Mouse (Mus musculus) c-Kit-positive CD71-negative TER-119-negative erythroid progenitor cells, embryonic 14.5 days (primary cell): ENCODE measurements at regions not wholly inside any gene's neighbourhood (a gene's known extent, or its start where the extent isn't known, plus 50 kb on each side); places are given as distances from the start of the nearest gene placed in this dataset.

ENCODE experiments used
- DNase-seq: peaks from one replicate; pipeline ENCODE4 v3.0.0-alpha.2; 2013; ENCODE audit warnings: low read depth

DNA sequence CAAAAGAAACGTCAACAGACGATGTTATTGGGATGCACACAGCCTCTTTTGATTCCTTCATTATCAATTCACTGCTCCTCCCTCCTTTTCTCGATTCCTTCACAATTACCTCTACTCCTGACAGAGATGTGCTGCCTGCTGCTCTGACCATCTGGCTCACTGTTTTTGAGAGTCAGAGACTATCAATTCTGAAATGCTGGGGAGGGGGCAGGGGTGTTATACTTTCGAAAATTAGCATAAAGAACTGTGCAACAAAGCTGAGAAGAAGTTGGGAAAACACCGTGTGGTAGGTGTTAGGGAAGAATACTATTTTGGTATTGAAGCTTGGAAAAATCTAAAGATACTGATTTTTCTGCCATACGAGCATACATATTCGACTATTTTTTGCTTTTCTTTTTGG is 96.4 kb downstream of the Nedd1 start:
- DNase-seq = no peak

GRCm38 (mm10) chr10:92615684-92616379 is 106.4 kb downstream of the Nedd1 start:
- DNase-seq = no peak

DNA sequence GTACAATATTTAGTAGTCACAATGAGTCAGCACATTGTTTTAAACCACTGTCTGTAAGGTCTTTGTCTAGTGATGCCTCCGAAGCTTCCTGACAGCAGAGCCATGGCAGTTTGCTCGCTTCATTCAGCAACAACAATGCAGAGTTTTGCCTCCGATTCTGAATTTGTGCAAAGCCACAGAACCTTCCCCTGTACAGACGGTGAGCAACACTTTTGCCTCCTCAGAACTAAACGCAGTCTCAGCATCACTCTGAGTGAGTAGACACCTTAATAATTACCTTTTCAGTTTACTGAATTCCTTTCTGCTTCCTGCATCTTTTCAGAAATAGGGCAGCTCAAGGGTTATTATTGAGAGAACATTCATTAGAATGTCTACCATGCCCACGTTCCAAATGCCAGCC is 107.9 kb downstream of the Nedd1 start:
- DNase-seq = no peak

- DNase-seq = no peak
Observed at GRCm38 (mm10) chr10:92611060-92611459, 111.2 kb downstream of the Nedd1 start.

GRCm38 (mm10) chr10:92606761-92607160 is 115.5 kb downstream of the Nedd1 start:
- DNase-seq = no peak

GRCm38 (mm10) chr10:92605646-92606045 is 116.6 kb downstream of the Nedd1 start:
- DNase-seq = no peak

DNA sequence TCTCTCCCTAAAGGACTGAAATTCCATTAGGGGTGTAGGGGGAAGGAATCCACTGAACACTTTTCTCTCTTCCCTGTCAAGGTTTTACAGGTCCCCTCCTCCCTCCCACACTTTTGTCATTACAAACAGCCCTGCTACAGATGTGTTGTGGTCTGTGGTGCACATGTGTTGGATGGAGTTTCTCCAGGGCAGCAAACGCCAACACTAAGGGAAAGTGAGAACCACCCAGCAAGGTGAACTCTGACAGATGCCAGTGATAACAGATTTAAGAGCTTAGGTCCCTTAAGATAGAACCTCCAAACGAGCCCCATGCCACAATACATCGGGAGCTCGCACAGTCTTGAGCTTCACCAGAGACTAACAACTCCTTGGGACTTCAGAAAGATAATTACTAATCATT is 122.1 kb downstream of the Nedd1 start:
- no peak for DNase-seq

- no peak for DNase-seq
Observed at GRCm38 (mm10) chr10:92595496-92596355, 126.5 kb downstream of the Nedd1 start.

DNA sequence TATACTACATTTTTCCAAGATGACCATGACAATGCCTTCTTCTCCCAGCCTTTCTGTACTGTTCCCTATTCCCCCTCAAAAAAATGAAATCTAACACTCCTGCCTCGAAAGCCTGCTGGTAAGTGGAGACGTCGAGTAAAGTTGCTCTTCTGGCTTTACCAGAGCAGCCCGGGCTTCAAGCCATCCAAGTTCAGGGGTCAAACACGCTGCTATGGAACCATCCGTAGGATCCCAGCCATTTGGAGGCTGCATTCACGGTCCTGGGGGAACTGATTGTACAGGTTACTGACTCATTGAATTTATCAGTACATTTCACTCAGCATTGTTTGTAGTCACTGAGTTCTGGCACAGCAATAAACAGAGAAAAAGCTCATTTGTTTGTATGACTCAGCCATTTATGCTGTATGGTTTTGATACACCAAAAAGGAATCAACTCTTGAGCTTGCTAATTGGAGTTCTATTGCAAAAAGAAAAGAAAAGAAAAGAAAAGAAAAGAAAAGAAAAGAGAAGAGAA is 128.2 kb downstream of the Nedd1 start:
- DNase-seq = no peak

GRCm38 (mm10) chr10:92578872-92579271 is 143.3 kb downstream of the Nedd1 start:
- DNase-seq = no peak

DNA sequence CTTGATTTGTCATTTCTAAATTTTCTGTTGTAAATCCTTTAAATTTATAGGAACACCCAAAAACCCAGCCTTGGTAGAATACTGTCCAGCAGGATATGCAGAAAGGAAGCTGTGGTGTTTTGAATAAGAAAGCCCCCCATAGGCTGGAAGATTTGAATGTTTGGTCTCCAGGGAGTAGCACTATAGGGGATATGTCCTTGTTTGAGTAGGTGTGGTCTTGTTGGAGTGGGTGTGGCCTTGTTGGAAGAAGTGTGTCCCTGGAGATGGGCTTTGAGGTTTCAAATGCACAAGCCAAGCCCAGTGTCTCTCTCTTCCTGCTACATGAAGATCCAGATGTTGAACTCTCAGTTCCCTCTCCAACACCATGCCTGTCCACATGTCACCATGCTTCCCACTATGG is 151.7 kb downstream of the Nedd1 start:
- DNase-seq = no peak

DNA sequence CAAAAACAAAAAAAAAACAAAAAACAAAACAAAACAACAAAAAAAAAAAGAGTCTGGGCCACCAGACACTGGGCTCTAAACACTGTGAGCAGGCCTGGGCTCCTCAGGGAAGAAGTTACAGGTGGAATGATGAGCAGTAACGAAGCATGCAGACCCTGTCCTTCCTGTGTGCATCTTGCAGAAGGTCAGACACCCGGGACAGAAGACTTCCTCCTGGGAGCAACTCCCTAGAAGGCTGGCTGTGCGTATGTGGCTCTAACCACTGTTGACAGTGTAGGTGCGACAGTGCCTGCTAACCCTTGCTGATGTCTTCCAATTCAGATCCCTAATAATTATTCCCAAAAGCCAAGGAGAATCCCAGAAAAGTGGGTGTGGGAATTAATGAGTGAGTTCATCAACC is 164.8 kb downstream of the Nedd1 start:
- DNase-seq = no peak

DNA sequence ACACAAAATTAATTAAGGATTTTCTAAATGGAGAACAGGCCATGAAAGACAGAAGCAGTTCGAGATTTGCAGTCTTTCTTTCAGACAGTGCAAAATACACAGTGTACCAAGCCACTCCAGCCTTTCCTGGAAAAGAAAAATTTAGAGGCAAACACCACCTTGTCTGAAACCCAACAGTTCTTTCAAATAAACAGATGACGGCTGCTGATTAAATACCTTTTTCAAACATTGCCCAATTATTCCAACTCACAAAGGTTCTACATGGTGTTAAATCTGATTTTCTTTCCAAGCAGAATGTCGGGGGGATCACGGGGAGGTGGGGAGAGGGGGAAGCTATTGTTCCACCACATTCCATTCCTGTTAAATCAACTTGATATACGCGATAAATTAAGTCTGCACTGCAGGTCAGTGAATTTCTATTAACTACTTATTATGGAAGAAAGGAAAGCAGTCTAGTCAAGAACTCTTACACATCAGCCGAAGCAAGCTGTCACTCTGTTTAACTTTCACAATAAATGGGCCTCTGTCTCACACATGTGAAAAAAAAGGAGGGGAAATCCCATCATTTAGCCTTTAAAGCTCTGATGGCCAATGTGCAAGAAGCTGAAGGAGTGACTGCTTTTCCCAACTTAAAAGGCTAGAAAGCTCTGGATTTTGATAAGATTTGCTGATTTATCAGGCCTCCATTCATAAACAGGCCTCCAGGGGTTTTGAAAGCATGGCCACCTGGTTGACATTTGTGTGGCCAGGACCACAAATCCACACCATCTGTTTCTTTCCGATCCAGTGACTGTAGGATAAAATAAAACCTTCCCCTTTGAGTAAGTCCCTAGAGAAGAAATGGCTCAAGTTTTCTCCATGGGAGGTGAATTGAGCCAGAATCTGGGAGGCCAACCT is 165.4 kb downstream of the Nedd1 start:
- no peak for DNase-seq

DNA sequence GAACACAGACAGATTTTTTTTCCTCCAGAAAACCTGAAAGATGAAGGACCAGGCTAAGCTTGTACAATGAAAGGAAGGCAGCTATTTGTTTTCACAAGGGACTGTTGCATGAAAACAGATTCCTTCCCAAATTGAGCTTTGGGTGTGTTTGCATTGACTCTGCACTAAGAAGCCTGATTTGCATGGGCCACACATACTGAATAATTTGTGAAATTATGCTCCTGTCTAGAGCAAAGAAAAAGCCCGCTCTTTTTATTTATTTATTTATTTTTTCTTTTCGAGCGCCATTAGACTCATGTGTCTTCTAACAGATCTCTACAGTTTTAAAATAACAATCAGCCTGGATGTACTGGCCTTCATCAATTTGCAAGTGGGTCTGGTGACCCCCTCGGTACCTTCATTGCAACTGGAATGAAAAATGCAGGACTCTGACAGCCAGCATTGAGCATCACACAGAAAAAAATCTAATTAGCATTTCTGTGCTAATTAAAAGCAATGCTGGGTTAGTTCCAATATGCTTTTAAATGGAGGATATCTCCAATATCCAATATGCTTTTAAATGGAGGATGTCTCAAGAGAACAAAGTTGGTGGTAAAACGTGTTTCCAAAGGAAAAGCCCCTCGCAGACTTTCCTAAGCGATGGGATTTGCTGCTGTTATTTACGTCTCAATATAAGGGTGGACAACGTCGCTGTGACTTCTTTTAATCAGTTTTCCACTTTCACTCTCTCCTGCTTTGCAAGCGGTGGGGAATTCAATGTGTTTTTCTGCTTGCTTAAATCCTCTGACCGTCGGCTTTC is 166.3 kb downstream of the Nedd1 start:
- DNase-seq = no peak

GRCm38 (mm10) chr10:92553966-92554365 is 168.3 kb downstream of the Nedd1 start:
- no peak for DNase-seq

DNA sequence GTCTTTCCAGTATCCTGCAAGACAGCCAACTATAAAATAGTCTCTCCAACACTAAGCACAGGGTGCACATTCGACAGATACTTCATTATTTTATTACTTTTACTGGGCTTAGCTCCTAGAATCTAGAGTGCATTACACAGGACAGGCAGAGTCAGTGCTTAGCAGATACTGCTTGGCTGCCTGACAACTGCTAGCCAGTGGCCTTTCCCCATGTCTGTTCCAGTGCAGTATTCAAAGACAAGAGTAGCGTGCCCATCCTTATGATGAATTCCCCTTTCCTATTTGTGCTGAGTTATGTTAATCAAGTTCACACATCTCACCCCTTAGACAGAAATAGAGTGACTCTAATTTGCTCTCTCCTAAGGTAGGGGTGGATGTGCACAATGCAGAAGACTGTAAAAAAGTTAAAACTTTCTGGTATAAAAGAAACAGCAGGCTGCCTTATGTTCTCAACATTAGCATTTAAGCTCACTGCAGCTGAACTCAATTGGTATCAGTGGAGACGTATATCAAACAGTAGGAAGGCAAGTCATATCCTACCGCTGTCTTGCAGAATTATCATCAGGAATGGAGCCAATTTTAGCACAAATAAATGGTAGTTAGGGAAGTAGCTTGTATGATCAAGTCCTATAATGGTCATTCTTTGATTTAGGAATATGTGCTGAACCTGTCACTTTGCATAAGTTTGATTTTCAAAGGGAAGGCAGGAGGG is 173.2 kb downstream of the Nedd1 start:
- DNase-seq = no peak

- DNase-seq = no peak
Observed at GRCm38 (mm10) chr10:92538433-92538832, 183.8 kb downstream of the Nedd1 start.

- DNase-seq = no peak
Observed at GRCm38 (mm10) chr10:92516886-92517285, 205.3 kb downstream of the Nedd1 start.

- no peak for DNase-seq
Observed at GRCm38 (mm10) chr10:92511769-92512168, 210.5 kb downstream of the Nedd1 start.

DNA sequence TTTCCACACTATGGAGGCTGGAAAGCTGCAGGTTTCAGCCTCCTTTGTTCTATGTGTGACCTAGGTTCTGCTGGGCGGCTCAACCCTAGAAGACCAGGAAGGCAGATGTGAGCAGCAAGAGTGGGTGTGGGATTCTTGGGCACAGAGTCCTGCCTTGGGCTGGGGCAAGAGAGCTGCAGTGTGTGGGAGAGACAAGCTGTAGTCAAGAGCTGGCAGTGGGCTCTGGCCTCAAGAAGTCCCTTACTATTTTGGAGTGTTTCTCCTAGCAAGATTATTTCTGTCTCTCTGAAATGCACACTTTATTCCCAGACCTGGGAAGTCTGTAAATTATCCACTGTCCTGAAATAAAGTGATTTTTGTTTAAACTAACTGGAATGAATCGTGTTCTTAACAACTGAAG is 211.5 kb downstream of the Nedd1 start:
- no peak for DNase-seq

GRCm38 (mm10) chr10:92504271-92504670 is 217.9 kb downstream of the Nedd1 start:
- DNase-seq = no peak
